Mouse (Mus musculus) C2C12 (cell line): ENCODE measurements at regions not wholly inside any gene's neighbourhood (a gene's known extent, or its start where the extent isn't known, plus 50 kb on each side); places are given as distances from the start of the nearest gene placed in this dataset.

Experiments
- CTCF ChIP-seq: IDR thresholded peaks from one replicate; pipeline ENCODE4 v1.5.1; 2011; ENCODE audit not compliant: control insufficient read depth, insufficient read depth, insufficient read length
- FOSL1 ChIP-seq: IDR thresholded peaks from one replicate; pipeline ENCODE4 v1.8.0; 2011; ENCODE audit warnings: mild to moderate bottlenecking, low read length; ENCODE audit not compliant: poor library complexity, insufficient read depth, severe bottlenecking
- MAX ChIP-seq: IDR thresholded peaks from one replicate; pipeline ENCODE4 v1.6.1; 2011; ENCODE audit warnings: mild to moderate bottlenecking, control low read depth
- MYOG ChIP-seq: IDR thresholded peaks from one replicate; pipeline ENCODE4 v1.6.1; 2011; ENCODE audit not compliant: control insufficient read depth, insufficient read length; ENCODE audit errors: extremely low read depth
- USF1 ChIP-seq: IDR thresholded peaks from one replicate; pipeline ENCODE4 v1.6.1; 2011; ENCODE audit warnings: low read depth, mild to moderate bottlenecking, control low read depth, moderate library complexity

DNA sequence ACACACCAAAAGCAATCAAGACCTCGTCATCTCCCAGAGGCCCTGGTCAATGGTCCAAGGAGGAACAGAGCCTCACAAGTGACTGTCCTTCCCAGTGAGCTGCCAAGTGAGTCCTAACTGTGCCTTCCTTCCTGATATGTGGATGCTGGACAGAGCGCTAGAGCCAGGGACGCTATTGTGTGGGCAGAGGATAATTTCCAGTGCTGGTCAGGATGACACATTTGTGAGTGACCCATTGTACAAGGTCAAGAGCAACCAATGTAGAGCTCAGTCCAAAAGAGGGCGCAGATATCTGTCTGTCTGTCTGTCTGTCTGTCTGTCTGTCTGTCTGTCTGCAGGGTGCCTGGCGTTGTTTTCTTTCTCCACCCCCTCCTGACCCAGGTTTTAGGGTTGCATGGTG lies 57.4 kb upstream of the Zc3h12a start:
- TF ChIP-seq CTCF = no peak
- TF ChIP-seq USF1 = no peak
- no peak for TF ChIP-seq FOSL1
- TF ChIP-seq MAX = no peak
- TF ChIP-seq MYOG = no peak
